Mouse (Mus musculus) frontal cortex, postnatal 36 days (tissue): Measurements from ENCODE around the gene Tpx2.

Experiments
- DNase-seq, 2 experiments: peaks; one replicate each; pipeline ENCODE4 v3.0.0; 2022; ENCODE audit warnings: low spot score in 2 of 2

Tpx2 gene

GRCm38 (mm10) chr2:152914310-152915120, 66.8 kb downstream of the Tpx2 start:
- peak; percentile 87 to 93 for DNase-seq

- DNase-seq = no peak
Measured at GRCm38 (mm10) chr2:152915453-152915852, 67.7 kb downstream of the Tpx2 start.

- DNase-seq = no peak
Measured at GRCm38 (mm10) chr2:152916111-152916510, 68.3 kb downstream of the Tpx2 start.

- DNase-seq = no peak
Measured at GRCm38 (mm10) chr2:152917671-152918070, 69.9 kb downstream of the Tpx2 start.

GRCm38 (mm10) chr2:152922376-152922775, 74.6 kb downstream of the Tpx2 start:
- DNase-seq = no peak

- no peak for DNase-seq
Measured at GRCm38 (mm10) chr2:152923621-152924020, 75.9 kb downstream of the Tpx2 start.

GRCm38 (mm10) chr2:152924128-152924527, 76.4 kb downstream of the Tpx2 start:
- DNase-seq = no peak

GRCm38 (mm10) chr2:152924543-152924942, 76.8 kb downstream of the Tpx2 start:
- no peak for DNase-seq

- DNase-seq = no peak
Measured at GRCm38 (mm10) chr2:152925189-152925872, 77.6 kb downstream of the Tpx2 start.

- no peak for DNase-seq
Measured at GRCm38 (mm10) chr2:152926896-152927295, 79.1 kb downstream of the Tpx2 start.

- DNase-seq = no peak
Measured at GRCm38 (mm10) chr2:152927371-152927770, 79.6 kb downstream of the Tpx2 start.

GRCm38 (mm10) chr2:152928219-152928987, 80.6 kb downstream of the Tpx2 start:
- no peak for DNase-seq

- no peak for DNase-seq
Measured at GRCm38 (mm10) chr2:152928988-152929370, 81.2 kb downstream of the Tpx2 start.

GRCm38 (mm10) chr2:152930276-152930675, 82.5 kb downstream of the Tpx2 start:
- no peak for DNase-seq

GRCm38 (mm10) chr2:152931456-152932160, 83.8 kb downstream of the Tpx2 start:
- no peak for DNase-seq

- no peak for DNase-seq
Measured at GRCm38 (mm10) chr2:152933048-152933447, 85.3 kb downstream of the Tpx2 start, which contains the start of gene Foxs1. Gene Foxs1 (minus strand): TSS chr2:152933208.

- DNase-seq = peak; percentile 38 to 39
Measured at GRCm38 (mm10) chr2:152933614-152934013, 85.8 kb downstream of the Tpx2 start.

- DNase-seq = peak in 1 of 2 experiments; percentile 54
Measured at GRCm38 (mm10) chr2:152939846-152940245, 92.1 kb downstream of the Tpx2 start.

- DNase-seq = no peak
Measured at GRCm38 (mm10) chr2:152941106-152941505, 93.3 kb downstream of the Tpx2 start.

GRCm38 (mm10) chr2:152941776-152942175, 94.0 kb downstream of the Tpx2 start:
- DNase-seq = no peak

GRCm38 (mm10) chr2:152942898-152943515, 95.2 kb downstream of the Tpx2 start:
- no peak for DNase-seq
